Mouse (Mus musculus) WW6 (cell line): ENCODE measurements around the gene Hip1.
"Not testable (repeated sequence)": the region's sequence is repeated elsewhere in the genome, so short reads cannot be mapped to it uniquely, and the experiment has no call there.

Experiments used
- DNase-seq: peaks from one replicate; pipeline ENCODE4 v3.0.0-alpha.2; 2013; ENCODE audit warnings: low read depth, low spot score

Gene Hip1

DNA sequence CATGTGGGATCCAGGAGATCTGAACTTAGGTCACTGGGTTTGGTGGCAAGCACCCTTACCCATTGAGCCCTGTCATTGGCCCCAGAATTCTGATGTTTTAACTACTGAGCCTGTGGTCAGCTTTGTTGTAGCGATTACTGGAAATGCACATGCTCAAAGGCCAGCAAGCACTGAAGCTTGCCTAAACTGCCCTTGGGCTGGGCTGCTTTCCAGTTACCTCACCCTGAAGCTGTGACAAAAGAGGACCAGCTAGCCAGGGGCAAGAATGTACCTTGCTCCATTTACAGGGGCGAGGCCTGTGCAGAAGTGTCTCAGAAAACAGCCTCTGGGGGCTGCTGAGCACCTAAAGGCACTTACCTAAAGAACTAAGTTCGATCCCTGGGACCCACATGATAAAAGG lies 51.8 kb downstream of the Hip1 start:
- no peak for DNase-seq

DNA sequence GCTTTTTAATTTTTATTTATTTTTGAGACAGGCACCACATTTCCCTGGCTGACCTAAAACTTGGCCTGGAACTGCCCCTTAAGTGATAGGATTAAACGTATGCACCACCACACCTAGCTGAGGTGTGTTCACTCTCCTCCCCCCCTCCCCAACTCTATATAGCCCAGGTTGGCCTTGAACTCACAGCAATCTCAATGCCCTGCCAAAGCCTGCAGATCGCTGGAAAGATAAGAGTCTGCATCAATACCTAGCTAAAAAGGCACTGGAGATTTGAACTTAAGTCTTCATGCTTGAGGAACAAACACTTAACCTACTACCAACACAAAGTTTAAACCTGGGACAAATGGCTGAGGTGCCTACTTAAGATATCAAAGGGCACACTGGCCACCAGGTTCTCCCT lies 52.8 kb downstream of the Hip1 start:
- no peak for DNase-seq

DNA sequence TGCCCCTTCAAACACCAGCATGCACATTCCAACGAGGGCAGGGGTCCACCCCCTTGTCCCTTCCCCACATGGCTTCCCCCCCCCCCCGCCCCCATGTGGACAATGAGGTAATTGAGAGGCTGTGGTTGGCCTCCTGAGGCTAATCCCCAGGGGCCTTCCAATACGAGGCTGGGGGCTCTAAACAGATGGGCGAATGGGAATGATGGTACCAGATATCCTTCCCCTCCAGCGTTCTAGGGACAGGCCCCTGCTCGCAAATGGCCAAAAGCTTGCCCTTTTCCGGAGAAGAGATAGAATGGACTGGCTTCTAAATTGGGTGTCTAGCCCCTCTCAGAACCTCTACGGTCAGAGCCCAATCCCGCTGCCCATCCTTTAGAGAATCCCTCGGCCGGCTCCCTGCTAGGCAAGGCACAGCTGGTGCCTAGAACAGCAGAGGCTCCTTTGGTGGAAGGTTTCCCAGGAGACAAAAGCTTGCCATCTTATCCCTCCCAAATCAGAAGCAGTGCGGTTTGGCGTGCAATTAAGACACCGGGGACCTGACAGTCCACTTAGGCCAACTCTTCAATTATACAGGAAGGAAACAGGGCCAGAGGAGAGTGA lies 55.1 kb downstream of the Hip1 start:
- DNase-seq, result no peak

DNA sequence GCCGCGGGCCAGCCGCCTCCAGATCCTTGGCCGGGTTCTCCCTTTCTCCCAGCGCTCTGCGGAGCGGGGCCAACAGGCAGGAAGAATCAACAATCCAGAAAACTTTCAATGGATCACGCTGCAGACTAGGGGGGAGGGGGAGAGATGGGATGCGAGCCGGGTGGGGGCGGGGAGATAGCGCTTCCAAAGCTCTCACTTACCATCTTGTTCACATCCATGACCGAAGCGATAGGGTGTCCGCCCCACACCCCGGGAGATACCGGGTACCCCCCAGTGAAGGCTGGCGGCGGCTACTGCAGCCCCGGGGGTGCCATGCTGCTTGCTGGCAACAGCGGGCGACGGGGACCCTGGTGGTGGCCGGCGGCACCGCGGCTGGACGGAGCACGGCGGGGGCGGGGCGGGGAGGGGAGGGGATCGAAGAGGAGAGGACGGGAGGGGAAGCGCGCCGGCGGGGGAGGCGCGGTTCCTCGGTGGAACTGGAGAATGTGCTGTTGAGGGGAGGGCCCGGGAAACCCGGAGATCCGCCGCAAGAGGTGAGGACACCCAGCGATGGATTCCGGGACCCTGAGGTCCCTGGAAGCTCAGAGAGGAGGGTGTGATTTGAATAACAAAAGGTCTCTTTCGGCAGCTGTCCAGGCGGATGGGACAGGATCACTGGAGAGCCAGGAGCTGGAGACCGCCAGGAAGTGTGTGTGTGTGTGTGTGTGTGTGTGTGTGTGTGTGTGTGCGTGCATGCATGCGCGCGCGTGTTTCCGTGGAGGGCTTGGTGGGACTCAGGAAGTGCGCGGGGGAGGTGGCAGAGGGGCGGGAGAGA lies 55.8 kb downstream of the Hip1 start:
- peak; percentile 67 for DNase-seq

DNA sequence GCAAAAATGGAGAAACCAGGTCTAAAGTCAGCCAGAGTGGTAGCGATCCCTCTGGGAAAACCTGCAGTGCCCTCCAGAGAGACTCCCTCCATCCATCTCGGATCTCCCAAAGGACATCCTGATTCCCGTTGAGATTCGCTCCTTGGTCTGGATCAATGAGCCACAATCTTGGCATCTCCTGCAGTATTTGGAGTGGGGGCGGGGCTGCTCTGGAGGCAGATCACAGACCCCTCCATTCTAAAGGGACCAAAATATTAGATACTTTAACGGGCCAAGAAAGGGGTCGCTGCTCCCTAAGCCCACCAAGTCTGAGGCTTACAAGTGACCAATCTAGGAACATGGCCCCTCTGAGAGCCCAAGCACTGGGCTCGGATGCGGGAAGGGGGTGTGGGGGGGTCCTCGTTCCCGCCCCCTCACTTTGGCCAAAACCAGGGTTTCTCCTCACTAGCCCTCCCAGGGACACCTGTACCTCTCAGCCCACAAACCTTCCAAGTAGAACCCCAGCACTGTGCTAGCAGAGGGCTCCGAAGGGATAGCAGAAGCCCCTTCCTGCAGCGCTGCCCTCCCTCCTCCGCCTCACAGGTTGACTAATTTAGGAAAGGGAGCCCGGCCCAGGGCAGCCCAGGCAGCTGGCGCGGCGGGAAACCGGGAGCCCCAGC lies 56.6 kb downstream of the Hip1 start:
- no peak for DNase-seq

DNA sequence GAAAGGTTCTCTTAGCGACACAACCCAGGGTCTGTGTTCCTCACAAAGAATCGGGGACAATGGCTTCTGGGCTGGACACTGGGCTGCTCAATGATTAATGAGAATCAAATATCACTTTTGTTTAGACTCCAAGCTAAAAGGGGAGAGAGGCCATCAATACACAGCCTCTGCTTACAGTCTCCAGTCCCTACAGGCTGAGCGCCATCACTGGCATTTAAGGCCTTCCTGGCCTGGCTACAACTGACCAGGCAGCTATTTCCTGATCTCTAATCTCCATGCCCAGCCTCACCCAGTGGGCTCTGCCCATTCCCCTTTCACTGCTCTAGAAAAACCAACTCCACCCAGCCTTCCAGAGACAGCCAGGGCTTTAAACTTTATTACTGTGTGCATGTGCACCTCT lies 59.6 kb downstream of the Hip1 start:
- no peak for DNase-seq

DNA sequence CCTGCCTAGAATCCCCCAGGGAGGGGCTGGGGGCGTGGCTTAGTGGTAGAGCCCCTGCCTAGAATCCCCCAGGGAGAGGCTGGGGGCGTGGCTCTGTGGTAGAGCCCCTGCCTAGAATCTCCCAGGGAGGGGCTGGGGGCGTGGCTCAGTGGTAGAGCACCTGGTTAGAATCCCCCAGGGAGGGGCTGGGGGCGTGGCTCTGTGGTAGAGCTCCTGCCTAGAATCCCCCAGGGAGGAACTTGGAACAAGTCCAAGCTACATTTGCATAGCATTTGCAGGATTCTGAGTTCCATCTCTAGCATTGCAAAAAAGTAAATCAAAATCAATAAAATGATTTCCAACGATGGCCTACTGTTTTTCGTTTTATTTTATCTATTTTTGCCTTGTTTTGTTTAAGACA lies 61.1 kb downstream of the Hip1 start:
- not testable (repeated sequence) for DNase-seq

DNA sequence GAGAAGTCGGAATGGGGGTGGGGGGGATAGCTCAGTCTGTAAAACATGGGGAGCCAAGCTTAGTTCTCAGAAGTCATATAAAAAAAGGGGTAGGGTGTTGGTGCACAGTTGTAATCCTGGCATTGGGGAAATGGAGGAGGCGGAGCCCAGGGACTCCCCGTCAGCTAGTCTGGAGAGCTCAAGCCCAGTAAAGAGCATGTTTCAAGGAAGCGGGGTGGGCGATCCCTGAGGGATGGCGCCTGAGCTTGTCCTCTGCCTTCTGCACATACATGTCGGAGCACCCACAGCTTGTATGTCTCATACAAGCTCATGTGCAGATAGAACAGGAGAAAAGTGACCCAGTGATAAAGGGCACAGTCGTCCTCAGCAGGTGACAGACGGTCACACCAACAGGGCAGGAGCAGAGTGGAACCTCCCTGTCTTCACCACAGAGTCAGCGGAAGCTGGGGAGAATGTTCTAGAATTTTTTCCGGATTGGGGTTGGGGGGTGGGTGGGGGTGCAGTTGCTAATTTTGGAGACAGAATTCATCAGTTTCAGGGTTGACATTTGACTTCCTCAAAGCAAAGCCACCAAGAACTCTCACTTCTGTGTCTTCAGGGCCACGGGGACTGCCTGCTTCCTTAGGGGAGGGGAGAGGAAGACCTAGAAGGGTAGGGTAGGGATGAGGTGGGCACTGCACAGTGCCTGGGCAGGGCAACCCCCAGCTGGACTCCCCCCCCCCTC lies 65.9 kb downstream of the Hip1 start:
- no peak for DNase-seq

DNA sequence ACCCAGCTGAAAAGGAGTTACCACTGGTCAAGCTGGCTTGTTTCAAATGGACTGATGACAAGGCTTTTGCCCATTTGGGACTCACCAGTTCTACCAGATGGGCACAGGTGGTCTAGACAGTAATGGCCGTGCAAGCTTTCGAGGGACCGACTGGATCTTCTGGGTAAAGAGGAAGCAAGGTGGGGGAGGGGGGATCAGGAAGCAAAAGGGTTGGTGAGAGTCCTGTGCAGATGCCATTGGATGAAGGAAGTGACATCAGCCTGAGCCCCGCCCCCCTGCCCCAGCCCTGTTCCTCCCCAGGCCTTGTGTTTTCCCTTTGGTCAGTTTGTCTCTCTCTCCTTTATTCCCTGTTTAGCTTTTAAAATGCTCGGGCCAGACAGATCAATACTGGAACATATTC lies 68.7 kb downstream of the Hip1 start:
- no peak for DNase-seq

DNA sequence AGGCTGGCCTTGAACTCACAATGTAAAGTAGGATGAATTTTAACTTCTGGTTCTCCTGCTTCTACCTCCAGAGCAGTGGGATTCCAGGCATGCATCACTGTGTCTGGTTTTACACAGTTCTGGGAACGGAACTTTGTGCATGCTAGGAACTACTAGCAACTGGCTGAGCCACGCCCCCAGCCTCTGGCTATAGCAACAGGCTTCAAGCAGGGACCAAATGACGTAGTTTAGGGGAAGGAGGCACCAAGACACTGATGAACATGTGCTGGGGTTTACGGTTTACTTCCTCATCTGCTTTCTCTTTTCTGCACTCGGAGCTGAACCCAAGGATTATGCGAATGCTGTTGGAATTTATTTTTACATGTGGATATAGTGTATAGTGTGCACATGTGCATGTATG lies 72.5 kb downstream of the Hip1 start:
- DNase-seq, result no peak

DNA sequence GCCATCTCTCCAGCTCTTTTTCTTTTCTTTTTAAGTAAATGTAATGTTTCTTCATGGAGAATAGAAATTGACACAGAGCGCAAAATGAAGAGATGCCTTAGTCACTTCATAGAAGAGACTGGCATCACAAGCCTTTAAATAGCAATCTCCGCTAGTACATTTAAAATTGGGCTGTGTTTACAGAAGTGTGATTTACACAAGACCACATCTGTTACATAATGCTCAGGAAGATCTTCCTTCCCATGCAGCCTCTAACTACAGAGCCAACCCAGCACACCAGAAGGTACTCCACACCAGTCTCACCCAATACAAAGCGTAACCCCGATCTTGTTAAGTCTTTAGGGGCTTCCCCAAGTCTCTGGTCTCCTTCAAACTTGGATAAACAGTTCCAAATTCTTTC lies 73.2 kb downstream of the Hip1 start:
- no peak for DNase-seq

DNA sequence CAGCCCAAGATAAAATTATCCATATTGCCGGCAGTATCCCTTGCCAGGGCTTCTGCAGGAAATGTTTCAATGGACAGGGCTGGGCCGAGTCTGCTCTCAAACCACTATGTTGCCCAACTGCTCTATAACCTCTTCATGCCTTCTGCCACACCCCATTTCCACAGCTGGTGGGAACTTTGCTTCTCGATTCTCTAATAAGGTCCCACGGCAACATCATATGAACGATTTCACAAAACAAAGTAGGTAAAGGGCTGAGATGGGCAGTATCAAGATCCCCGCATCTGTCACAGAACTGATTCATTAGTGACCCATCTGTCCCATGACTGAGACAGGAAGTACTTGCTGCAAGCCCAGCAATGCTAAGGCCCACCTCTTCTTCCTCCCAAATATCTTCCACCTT lies 76.6 kb downstream of the Hip1 start:
- DNase-seq, result no peak

DNA sequence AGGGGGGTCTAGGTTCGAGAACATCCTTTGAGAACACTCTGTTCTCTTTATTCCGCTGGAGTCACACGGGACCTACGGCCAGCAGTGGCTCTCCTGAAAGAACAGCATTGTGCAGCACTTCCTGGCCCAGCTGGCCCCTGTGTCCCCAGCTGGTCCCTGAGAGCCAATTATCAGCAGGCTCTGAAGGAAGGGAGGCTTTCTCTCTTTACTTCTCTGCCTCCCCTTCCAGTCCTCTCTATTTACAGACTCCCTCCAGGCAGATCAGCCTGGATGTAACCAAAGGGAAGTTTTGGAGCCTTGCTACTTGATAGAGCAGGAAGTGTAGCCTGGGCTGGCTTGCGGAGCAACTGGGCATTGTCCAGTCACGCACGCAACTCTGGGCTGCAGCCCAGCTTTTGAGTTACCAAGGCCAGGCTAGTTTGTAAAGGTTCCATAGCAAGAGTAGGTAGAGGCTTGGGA lies 79.1 kb downstream of the Hip1 start:
- no peak for DNase-seq

DNA sequence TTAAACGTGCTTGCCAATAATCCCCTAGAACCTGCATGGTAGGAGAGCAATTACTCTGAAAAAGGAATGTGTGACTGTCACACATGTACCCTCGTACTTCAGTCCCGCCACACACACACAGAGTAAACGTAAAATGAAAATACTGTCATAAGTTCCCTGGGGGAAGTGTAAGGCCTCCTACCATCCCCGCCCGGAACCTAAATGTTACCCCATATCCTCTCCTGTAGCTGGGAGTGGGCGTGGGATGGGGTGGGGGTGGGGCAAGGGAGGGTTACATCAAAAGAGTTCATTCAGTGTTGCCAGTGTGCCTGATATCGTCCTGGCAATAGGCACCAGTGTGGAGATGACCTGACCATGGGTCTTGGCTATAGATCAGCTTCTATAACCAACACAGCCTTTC lies 81.5 kb downstream of the Hip1 start:
- DNase-seq, result no peak

DNA sequence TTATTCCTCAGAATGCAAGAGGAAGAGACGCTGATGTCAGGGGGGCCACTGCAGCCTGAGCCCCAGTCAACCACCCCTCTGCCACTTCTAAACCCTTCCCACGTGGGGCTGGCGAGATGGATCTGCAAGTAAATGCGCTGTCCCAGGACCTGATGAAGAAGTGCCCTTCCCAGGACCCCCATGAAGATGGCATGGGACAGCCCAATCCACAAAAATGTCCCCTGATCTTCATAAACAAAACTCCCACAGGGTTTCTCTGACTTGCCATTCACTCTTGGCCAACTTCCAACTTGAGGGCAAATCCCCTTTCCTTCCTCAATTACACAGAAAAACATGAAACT lies 84.1 kb downstream of the Hip1 start:
- DNase-seq, result no peak

DNA sequence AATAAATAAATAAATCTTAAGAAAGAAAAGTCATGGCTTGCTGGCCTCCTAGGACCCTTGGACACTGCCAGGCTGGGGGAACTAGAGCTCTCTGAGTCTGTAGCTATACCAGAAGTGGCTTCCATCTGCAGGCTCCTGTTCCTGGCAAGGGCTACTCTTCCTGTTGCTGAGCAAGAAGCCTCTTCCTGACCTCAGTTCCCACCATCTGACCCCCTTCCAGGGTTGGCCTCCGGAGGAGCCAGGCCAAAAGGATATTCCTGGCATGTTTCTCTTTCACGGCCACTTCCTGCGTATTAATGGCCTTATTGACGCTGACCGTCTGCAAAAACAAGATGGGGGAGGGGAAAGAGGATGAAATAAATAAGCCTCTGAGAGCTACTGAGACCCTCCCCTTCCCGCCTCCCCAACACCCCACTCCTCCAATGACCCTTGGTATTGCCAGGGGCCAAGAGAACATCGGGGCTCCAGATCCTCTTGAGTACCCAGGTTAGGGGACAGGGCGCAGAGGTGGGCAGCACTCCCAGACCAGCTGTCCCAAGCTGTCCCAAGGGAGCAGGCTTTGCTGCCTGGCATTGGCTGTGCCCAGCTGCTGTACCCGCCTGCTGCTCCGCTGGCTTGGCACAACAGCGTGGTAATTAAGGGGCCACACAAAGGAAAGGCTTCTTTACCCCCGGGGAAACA lies 84.6 kb downstream of the Hip1 start:
- DNase-seq, result no peak

DNA sequence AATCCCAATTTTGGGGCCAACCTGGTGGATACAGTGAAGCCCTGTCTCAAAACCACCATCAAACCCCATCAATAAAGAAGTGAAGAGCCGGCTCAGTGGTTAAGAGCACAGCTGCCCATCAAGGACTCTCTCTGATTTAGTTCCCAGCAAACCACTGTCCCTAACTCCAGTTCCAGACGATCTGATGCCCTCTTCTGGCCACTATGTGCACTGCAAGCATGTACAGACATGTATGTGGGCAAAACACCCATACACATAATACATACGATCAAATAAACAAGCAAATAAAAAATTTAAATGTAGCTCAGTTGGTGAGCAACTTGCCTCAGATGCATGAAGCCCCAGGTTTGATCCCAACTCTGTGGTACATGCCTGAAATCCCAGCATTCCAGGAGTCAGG lies 85.4 kb downstream of the Hip1 start:
- DNase-seq, result peak; percentile 24

DNA sequence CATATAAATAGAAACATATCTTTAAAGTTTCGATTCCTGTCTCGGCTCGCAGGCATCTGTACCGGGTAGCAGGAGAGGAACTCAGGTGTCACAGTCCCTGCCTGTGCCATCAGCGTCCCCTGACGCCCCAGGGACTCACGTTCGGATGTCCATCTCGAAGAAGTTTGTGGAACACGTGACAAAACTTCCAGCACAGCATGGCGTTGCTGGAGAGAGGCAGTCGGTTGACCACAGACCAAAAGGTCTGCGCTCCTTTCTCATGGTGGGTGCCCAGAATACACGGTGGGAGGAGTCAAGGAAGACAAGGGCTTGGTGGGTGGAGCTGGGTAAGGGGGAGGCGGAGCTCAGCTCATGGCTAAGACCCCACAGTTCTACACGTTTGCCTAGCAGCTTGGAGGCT lies 87.0 kb downstream of the Hip1 start:
- no peak for DNase-seq

DNA sequence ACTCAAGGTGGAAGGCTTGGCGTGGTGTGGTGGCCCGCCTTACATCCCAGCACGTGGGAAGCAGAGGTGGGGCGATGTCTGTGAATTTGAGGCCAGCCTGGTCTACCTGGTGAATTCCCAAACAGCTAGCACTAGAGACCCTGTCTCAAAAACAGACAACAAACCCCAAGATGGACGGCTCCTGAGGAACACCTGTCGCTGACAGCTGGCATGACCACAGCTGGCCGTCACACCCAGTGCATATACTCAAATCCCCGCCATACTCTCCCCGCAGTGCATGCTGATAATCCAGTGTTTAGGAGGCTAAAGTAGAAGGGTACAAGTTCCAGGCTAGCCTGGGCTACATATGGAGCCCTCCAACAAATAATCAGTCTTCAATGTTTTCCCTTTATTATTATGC lies 88.4 kb downstream of the Hip1 start:
- DNase-seq, result no peak

DNA sequence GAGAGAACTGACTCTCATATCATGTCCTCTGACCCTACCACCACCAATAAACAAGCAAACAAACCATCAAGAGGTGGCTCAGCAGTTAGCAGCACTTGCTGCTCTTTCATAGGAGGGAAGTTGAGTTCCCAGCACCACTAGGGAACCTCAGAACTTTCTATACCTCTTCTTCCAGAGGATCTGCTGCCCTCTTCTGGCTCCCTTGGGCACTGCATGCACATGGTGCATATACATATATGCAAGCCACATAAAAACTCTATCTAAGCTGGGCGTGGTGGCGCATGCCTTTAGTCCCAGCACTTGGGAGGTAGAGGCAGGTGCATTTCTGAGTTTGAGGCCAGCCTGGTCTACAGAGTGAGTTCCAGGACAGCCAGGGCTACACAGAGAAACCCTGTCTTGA lies 90.7 kb downstream of the Hip1 start:
- DNase-seq, result no peak

DNA sequence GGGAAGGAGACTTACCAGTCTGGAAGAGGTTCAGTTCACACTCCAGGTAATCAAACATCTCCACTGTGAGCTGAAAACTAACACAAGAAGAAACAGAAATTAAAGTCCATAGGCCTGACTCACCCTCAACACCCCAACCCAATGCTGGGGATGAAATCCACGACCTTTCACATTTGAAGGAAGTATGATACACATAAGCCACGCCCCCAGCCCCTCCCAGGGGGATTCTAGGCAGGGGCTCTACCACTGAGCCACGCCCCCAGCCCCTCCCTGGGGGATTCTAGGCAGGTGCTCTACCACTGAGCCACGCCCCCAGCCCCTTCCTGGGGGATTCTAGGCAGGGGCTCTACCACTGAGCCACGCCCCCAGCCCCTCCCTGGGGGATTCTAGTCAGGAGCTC lies 93.4 kb downstream of the Hip1 start:
- not testable (repeated sequence) for DNase-seq

DNA sequence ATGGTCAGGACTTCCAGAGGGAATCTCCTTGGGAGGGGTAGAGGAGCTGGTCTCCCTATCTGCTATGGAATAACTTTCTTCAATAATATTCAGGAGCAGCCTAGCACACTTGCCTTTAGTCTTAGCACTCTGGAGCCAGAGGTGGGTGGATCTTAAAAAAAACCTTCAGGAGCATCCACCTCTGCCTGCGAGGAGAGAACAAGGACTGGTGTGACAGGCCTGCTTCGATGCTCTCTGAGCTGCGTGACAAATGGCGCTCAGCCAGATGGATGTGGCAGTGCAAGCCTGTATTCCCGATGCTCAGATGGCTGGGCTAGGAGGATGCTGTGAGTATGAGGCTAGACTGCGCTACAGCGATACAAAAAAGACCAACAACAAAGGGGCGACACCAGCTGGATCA lies 93.8 kb downstream of the Hip1 start:
- DNase-seq, result no peak
